In the genomic region with DNA sequence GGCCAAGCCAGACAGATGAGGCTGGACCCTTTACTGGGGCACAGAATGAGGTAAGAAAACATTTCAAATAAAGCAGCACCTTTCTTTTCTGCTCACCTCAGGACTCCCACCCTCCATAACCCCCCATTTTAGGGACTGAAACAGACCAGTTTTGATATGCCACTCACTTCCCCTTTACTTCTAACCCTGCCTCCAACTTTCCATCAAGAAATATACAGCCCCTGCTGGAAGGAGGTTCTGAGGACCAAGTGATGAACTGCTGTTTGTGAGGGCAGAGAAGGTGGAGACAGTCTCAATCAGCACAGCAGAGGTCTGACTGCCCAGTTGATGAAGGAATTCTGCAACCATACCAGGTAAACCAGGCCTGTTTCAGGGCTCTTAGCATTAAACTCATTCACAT, we compare ENCODE assay signal across 8 mouse cellular contexts. TPM values are rescaled to one million over a fixed set of nuclear protein-coding genes. Genes with fewer than 3 reads are reported as not detected.
A peak's percentile ranks its signal among the peaks of the same experiment; 100 is the strongest.
DNase-seq lines count a peak whose midpoint lies in the region; ATAC-seq and TF ChIP-seq lines count a peak whose summit lies in the region.

No protein-coding gene starts in this region.

- no peak for ATAC-seq in heart, embryonic 14.5 days (ENCODE audit: insufficient number of reproducible peaks, insufficient read depth, low FRiP score, low read depth)
- no peak for ATAC-seq in embryonic facial prominence, embryonic 12.5 days (ENCODE audit: insufficient number of reproducible peaks, insufficient read depth, low FRiP score, low TSS enrichment)
- ATAC-seq in intestine, embryonic 15.5 days = no peak
- ATAC-seq in midbrain, postnatal 0 days (ENCODE audit: low FRiP score) = no peak

- H3K4me3 ChIP-seq in heart, embryonic 14.5 days (ENCODE audit: control insufficient read depth in 1 of 2, insufficient read depth in 1 of 2, low read depth in 1 of 2, low read length in 2 of 2) = no peak overlapping the region
- peak overlapping the region; percentile 90 for H3K4me3 ChIP-seq in embryonic facial prominence, embryonic 12.5 days
- H3K4me3 ChIP-seq in intestine, embryonic 15.5 days (replicated peaks) = no peak overlapping the region
- no peak overlapping the region for H3K4me3 ChIP-seq in midbrain, postnatal 0 days (ENCODE audit: low read depth, low read length)

- DNase-seq in heart, postnatal 10 days = no peak
- DNase-seq in midbrain, postnatal 0 days (ENCODE audit: low spot score) = no peak
- DNase-seq in adrenal gland, postnatal 36 days = no peak
- DNase-seq in adrenal gland, adult 8-10 months = no peak
- DNase-seq in kidney, adult 11 months = no peak

- H3K9me3 ChIP-seq in heart, embryonic 14.5 days (ENCODE audit: control insufficient read depth, low read length) = no peaks in the 10 kb centered on the region
- no peaks in the 10 kb centered on the region for H3K9me3 ChIP-seq in embryonic facial prominence, embryonic 12.5 days
- H3K9me3 ChIP-seq in intestine, embryonic 15.5 days = no peaks in the 10 kb centered on the region
- H3K9me3 ChIP-seq in midbrain, postnatal 0 days (ENCODE audit: low read length) = no peaks in the 10 kb centered on the region

- peaks cover 34% of the 10 kb centered on the region for H3K36me3 ChIP-seq in heart, embryonic 14.5 days (ENCODE audit: control insufficient read depth, insufficient read depth, low read length)
- H3K36me3 ChIP-seq in embryonic facial prominence, embryonic 12.5 days = peaks cover 23% of the 10 kb centered on the region
- H3K36me3 ChIP-seq in intestine, embryonic 15.5 days = peaks cover 10% of the 10 kb centered on the region
- peaks cover 6% of the 10 kb centered on the region; the same call in 1 of the 2 replicates for H3K36me3 ChIP-seq in midbrain, postnatal 0 days (ENCODE audit: insufficient read depth, low read length)

- no peak for TF ChIP-seq CTCF in midbrain, postnatal 0 days (IDR thresholded peaks at IDR 0.05)

- H3K27ac ChIP-seq in heart, embryonic 14.5 days (replicated peaks in 1 of 2; ENCODE audit: control insufficient read depth in 1 of 2, insufficient read depth in 1 of 2, low read depth in 2 of 2, low read length in 2 of 2) = no peak overlapping the region
- H3K27ac ChIP-seq in embryonic facial prominence, embryonic 12.5 days = no peak overlapping the region
- H3K27ac ChIP-seq in intestine, embryonic 15.5 days = no peak overlapping the region
- no peak overlapping the region for H3K27ac ChIP-seq in midbrain, postnatal 0 days (ENCODE audit: low read depth, low read length)

- peak overlapping the region; percentile 73 for H3K4me2 ChIP-seq in heart, embryonic 14.5 days (ENCODE audit: low read length)
- H3K4me2 ChIP-seq in embryonic facial prominence, embryonic 12.5 days (replicated peaks) = peak overlapping the region; percentile 74
- H3K4me2 ChIP-seq in intestine, embryonic 15.5 days (replicated peaks) = peak overlapping the region; percentile 58
- peak overlapping the region; percentile 83; the same call in 1 of the 2 replicates for H3K4me2 ChIP-seq in midbrain, postnatal 0 days (ENCODE audit: low read depth, low read length, poor library complexity, severe bottlenecking)

- intact Hi-C loops in heart, postnatal 10 days (cut with DNase I) = no loop called here

- H3K9ac ChIP-seq in heart, embryonic 14.5 days (ENCODE audit: low read length) = no peak overlapping the region
- no peak overlapping the region for H3K9ac ChIP-seq in embryonic facial prominence, embryonic 12.5 days
- H3K9ac ChIP-seq in intestine, embryonic 15.5 days = no peak overlapping the region
- no peak overlapping the region for H3K9ac ChIP-seq in midbrain, postnatal 0 days (replicated peaks; ENCODE audit: low read length, poor library complexity, severe bottlenecking)

- peaks cover 9 to 26% of the 10 kb centered on the region in 2 experiments for H3K4me1 ChIP-seq in heart, embryonic 14.5 days (ENCODE audit: control insufficient read depth in 2 of 2, insufficient read depth in 2 of 2, low read length in 2 of 2)
- H3K4me1 ChIP-seq in embryonic facial prominence, embryonic 12.5 days = peaks cover 23% of the 10 kb centered on the region; the same call in 1 of the 2 replicates
- peaks cover 12% of the 10 kb centered on the region for H3K4me1 ChIP-seq in intestine, embryonic 15.5 days (replicated peaks)
- H3K4me1 ChIP-seq in midbrain, postnatal 0 days (ENCODE audit: insufficient read depth, low read length) = peaks cover 14% of the 10 kb centered on the region

- H3K27me3 ChIP-seq in heart, embryonic 14.5 days (ENCODE audit: control insufficient read depth, insufficient read depth, low read length) = no peaks in the 10 kb centered on the region
- no peaks in the 10 kb centered on the region for H3K27me3 ChIP-seq in embryonic facial prominence, embryonic 12.5 days
- H3K27me3 ChIP-seq in intestine, embryonic 15.5 days (replicated peaks) = no peaks in the 10 kb centered on the region
- no peaks in the 10 kb centered on the region for H3K27me3 ChIP-seq in midbrain, postnatal 0 days (ENCODE audit: insufficient read depth, low read length)

RNA-seq across cellular contexts. Expression of a gene that starts 1.8 kb away (rescaled TPM):
- 90.5 and 99.8 TPM in 2 replicates for polyA plus RNA-seq in heart, embryonic 14.5 days (2014; fragmentation: Nextera tagmentation; extraction: Ambion mirVana)
- total RNA-seq in heart, postnatal 10 days (2021) = 10 to 100 TPM; 57.6 to 58.2 TPM
- 286 and 299 TPM in 2 replicates for polyA plus RNA-seq in embryonic facial prominence, embryonic 12.5 days (2016; fragmentation: Nextera tagmentation; extraction: Ambion mirVana)
- polyA plus RNA-seq in intestine, embryonic 15.5 days (2015; fragmentation: Nextera tagmentation; extraction: Ambion mirVana) = 159 and 211 TPM in 2 replicates
- total RNA-seq in midbrain, postnatal 0 days (2014; rRNA removed) = 210 and 245 TPM in 2 replicates
- 439 and 502 TPM in 2 replicates for polyA plus RNA-seq in midbrain, postnatal 0 days (2015; fragmentation: Nextera tagmentation; extraction: Ambion mirVana)
- total RNA-seq in adrenal gland, postnatal 36 days (2021) = 100 to 1,000 TPM in 1 of 2 experiments, 10 to 100 TPM in 1; 78.2 to 102 TPM
- total RNA-seq in adrenal gland, adult 8-10 months (2022) = 10 to 100 TPM; 58.9 to 87.1 (median 64.0) TPM
